Mouse (Mus musculus): ENCODE results near the gene Sppl2b. TPM values are rescaled to one million over a fixed set of nuclear protein-coding genes. Genes with fewer than 3 reads are reported as not detected.

Gene Sppl2b
- polyA plus RNA-seq, 1 experiment: 127 TPM

GRCm38 (mm10) chr10:80917779-80918434, 62.8 kb downstream of the Sppl2b start, which contains the start of gene Lmnb2:
Lmnb2 (minus strand) TSS chr10:80918245.
- under 1% methylated on average over 61 of the region's 61 CpGs for WGBS
- Histone ChIP-seq H3K36me3 (ENCODE audit: control insufficient read depth, insufficient read depth, low read length) (no peaks in the 10 kb centered on the region), H3K4me1 (ENCODE audit: control insufficient read depth, insufficient read depth, insufficient read length) (peaks cover 3% of the 10 kb centered on the region; the same call in 1 of the 2 replicates), H3K4me3 (ENCODE audit: extremely low read depth, insufficient read depth, insufficient read length) (peak within 1 kb of the TSS; percentile 81), H3K27ac (ENCODE audit: insufficient read depth, low read length) (no peak within 1 kb of the TSS), H3K27me3 (ENCODE audit: control insufficient read depth, insufficient read depth, low read length) (no peaks in the 10 kb centered on the region)
- peak in 1 of 2 experiments; percentile 55 for DNase-seq (ENCODE audit: low read depth in 1 of 2, low spot score in 2 of 2)
- TF ChIP-seq POLR2A (IDR thresholded peaks at IDR 0.05; ENCODE audit: low read depth, low read length) (no peak), CTCF (IDR thresholded peaks at IDR 0.05; ENCODE audit: extremely low read depth, insufficient read depth, insufficient read length, insufficient replicate concordance) (no peak)

Other genes starting within 250 kb of the Sppl2b start
- 2.9 and 3.0 TPM in 2 replicates for gene Gm49322, start 249.3 kb upstream of the Sppl2b start, polyA plus RNA-seq (2012; rRNA removed)
- gene Csnk1g2, start 232.4 kb upstream of the Sppl2b start, polyA plus RNA-seq (2012; rRNA removed): 206 and 283 TPM in 2 replicates
- gene Btbd2, start 198.2 kb upstream of the Sppl2b start, polyA plus RNA-seq (2012; rRNA removed): 49.5 and 66.1 TPM in 2 replicates
- 351 and 533 TPM in 2 replicates for gene Mknk2, start 177.2 kb upstream of the Sppl2b start, polyA plus RNA-seq (2012; rRNA removed)
- 130 and 156 TPM in 2 replicates for gene Mob3a, start 153.3 kb upstream of the Sppl2b start, polyA plus RNA-seq (2012; rRNA removed)
- gene Izumo4, start 153.1 kb upstream of the Sppl2b start, polyA plus RNA-seq (2012; rRNA removed): 49.0 and 60.8 TPM in 2 replicates
- 92.5 and 111 TPM in 2 replicates for gene Ap3d1, start 113.0 kb upstream of the Sppl2b start, polyA plus RNA-seq (2012; rRNA removed)
- 46.2 and 56.2 TPM in 2 replicates for gene Dot1l, start 100.1 kb upstream of the Sppl2b start, polyA plus RNA-seq (2012; rRNA removed)
- 38.7 and 54.3 TPM in 2 replicates for gene Sf3a2, start 57.1 kb upstream of the Sppl2b start, polyA plus RNA-seq (2012; rRNA removed)
- 71.8 and 97.5 TPM in 2 replicates for gene Plekhj1, start 56.6 kb upstream of the Sppl2b start, polyA plus RNA-seq (2012; rRNA removed)
- 1.3 and 2.3 TPM in 2 replicates for gene Amh, start 50.0 kb upstream of the Sppl2b start, polyA plus RNA-seq (2012; rRNA removed)
- gene Jsrp1, start 41.8 kb upstream of the Sppl2b start, polyA plus RNA-seq (2012; rRNA removed): not detected in 2 replicates
- 730 and 862 TPM in 2 replicates for gene Oaz1, start 28.6 kb upstream of the Sppl2b start, polyA plus RNA-seq (2012; rRNA removed)
- 0.02 TPM in 2 replicates for gene Lingo3, start 11.2 kb upstream of the Sppl2b start, polyA plus RNA-seq (2012; rRNA removed)
- gene Lsm7, start 66 bp upstream of the Sppl2b start, polyA plus RNA-seq (2012; rRNA removed): 84.0 and 103 TPM in 2 replicates
- gene Tmprss9, start 16.6 kb downstream of the Sppl2b start, polyA plus RNA-seq (2012; rRNA removed): 0.08 and 0.09 TPM in 2 replicates
- gene Timm13, start 45.7 kb downstream of the Sppl2b start, polyA plus RNA-seq (2012; rRNA removed): 123 and 133 TPM in 2 replicates
- gene Lmnb2, start 63.0 kb downstream of the Sppl2b start, polyA plus RNA-seq (2012; rRNA removed): 11.0 and 13.2 TPM in 2 replicates
- gene Gadd45b, start 74.8 kb downstream of the Sppl2b start, polyA plus RNA-seq (2012; rRNA removed): 35.7 and 46.8 TPM in 2 replicates
- gene Gng7, start 159.7 kb downstream of the Sppl2b start, polyA plus RNA-seq (2012; rRNA removed): 0.75 and 0.91 TPM in 2 replicates
- 0.04 TPM in 1 of 2 replicates, not detected in the other for gene Diras1, start 170.4 kb downstream of the Sppl2b start, polyA plus RNA-seq (2012; rRNA removed)
- gene Slc39a3, start 182.2 kb downstream of the Sppl2b start, polyA plus RNA-seq (2012; rRNA removed): 22.3 and 26.0 TPM in 2 replicates
- 88.8 and 114 TPM in 2 replicates for gene Sgta, start 204.9 kb downstream of the Sppl2b start, polyA plus RNA-seq (2012; rRNA removed)
- 17.9 and 27.2 TPM in 2 replicates for gene Thop1, start 214.8 kb downstream of the Sppl2b start, polyA plus RNA-seq (2012; rRNA removed)
- 0.27 and 0.32 TPM in 2 replicates for gene Creb3l3, start 243.6 kb downstream of the Sppl2b start, polyA plus RNA-seq (2012; rRNA removed)